Mouse (Mus musculus) common myeloid progenitor, adult 5-6 weeks (primary cell): ENCODE results near the gene Cp. TPM values are rescaled to one million over a fixed set of nuclear protein-coding genes. Genes with fewer than 3 reads are reported as not detected.
A peak's percentile ranks its signal among the peaks of the same experiment; 100 is the strongest.
"Not testable (repeated sequence)": the region's sequence is repeated elsewhere in the genome, so short reads cannot be mapped to it uniquely, and the experiment has no call there.

Experiments used
- ATAC-seq: replicated peaks from 2 replicates; pipeline ENCODE4 v1.8.0; 2016; ENCODE audit warnings: low read depth, mild to moderate bottlenecking, moderate TSS enrichment, inconsistent platforms; ENCODE audit not compliant: poor library complexity, severe bottlenecking
- total RNA-seq: library from RNA; stranded (forward); fragments of 200-1000, 187-1606 nt; gene quantifications from 2 replicates; pipeline ENCODE4 v1.2.3, GENCODE M21; 2017

Gene Cp
- total RNA-seq, 1 experiment from 2014 or later = 0.05 TPM

GRCm38 (mm10) chr3:20004422-20004821 is 47.6 kb downstream of the Cp start:
- ATAC-seq = peak; percentile 65

- ATAC-seq = no peak
Observed at GRCm38 (mm10) chr3:20005611-20006010, 48.8 kb downstream of the Cp start.

- ATAC-seq = no peak
Observed at GRCm38 (mm10) chr3:20007275-20007674, 50.4 kb downstream of the Cp start.

- no peak for ATAC-seq
Observed at GRCm38 (mm10) chr3:20007759-20008158, 50.9 kb downstream of the Cp start.

- no peak for ATAC-seq
Observed at GRCm38 (mm10) chr3:20010464-20010863, 53.6 kb downstream of the Cp start.

- ATAC-seq = not testable (repeated sequence)
Observed at GRCm38 (mm10) chr3:20010905-20011304, 54.1 kb downstream of the Cp start.

GRCm38 (mm10) chr3:20014454-20014853 is 57.6 kb downstream of the Cp start:
- ATAC-seq = no peak

GRCm38 (mm10) chr3:20018076-20018475 is 61.2 kb downstream of the Cp start:
- no peak for ATAC-seq

GRCm38 (mm10) chr3:20023832-20024231 is 67.0 kb downstream of the Cp start:
- ATAC-seq = no peak

GRCm38 (mm10) chr3:20026481-20026880 is 69.6 kb downstream of the Cp start:
- ATAC-seq = peak; percentile 24; the same call in 1 of the 2 replicates

GRCm38 (mm10) chr3:20026996-20027689 is 70.3 kb downstream of the Cp start:
- ATAC-seq = peak; percentile 97

GRCm38 (mm10) chr3:20027788-20028187 is 70.9 kb downstream of the Cp start:
- no peak for ATAC-seq

GRCm38 (mm10) chr3:20028640-20029039 is 71.8 kb downstream of the Cp start:
- peak; percentile 39 for ATAC-seq

- ATAC-seq = no peak
Observed at GRCm38 (mm10) chr3:20030807-20031206, 74.0 kb downstream of the Cp start.

- ATAC-seq = peak; percentile 27
Observed at GRCm38 (mm10) chr3:20033761-20034718, 77.2 kb downstream of the Cp start.

- ATAC-seq = peak; percentile 96
Observed at GRCm38 (mm10) chr3:20034719-20035404, 78.0 kb downstream of the Cp start, which contains the start of gene Hps3. Gene Hps3, minus strand, starts transcription at chr3:20035315.

- ATAC-seq = no peak
Observed at GRCm38 (mm10) chr3:20036069-20036468, 79.2 kb downstream of the Cp start.

- not testable (repeated sequence) for ATAC-seq
Observed at GRCm38 (mm10) chr3:20041461-20041860, 84.6 kb downstream of the Cp start.

- ATAC-seq = not testable (repeated sequence)
Observed at GRCm38 (mm10) chr3:20044736-20045135, 87.9 kb downstream of the Cp start.
